Mouse (Mus musculus): ENCODE data around the gene Hoxd11. TPM values are rescaled to one million over a fixed set of nuclear protein-coding genes. Genes with fewer than 3 reads are reported as not detected.

The Hoxd11 gene
- polyA plus RNA-seq, 1 experiment from 2014 or later, result not detected

DNA sequence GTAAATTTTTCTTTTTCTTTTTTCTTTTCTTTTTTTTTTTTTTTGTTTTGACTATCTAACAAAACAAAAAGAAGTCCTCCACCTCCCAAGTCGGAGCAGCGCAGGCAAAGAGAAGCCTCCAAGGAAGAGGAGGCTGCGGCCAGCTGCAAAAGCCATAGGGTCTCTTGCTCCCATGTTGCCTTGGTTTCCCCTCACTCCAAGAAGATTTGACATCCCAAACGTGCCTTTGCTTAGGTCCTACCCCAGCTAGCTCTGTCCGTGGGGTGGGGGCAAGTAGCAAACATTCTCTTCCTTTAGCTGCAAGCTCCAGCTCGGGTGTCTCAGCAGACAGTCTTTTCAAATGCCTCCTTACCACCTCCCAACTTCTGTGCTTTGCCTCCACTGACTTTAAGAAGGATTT lies 54.4 kb downstream of the Hoxd11 start:
- WGBS, result 2% methylated on average over 6 of the region's 6 CpGs
- H3K9me3 ChIP-seq (replicated peaks; ENCODE audit: control insufficient read depth, low read length), result no peaks in the 10 kb centered on the region
- H3K4me2 ChIP-seq (ENCODE audit: low read length), result no peak overlapping the region
- no peak overlapping the region for H3K27ac ChIP-seq (ENCODE audit: low read depth, low read length)
- peaks cover 90% of the 10 kb centered on the region for H3K27me3 ChIP-seq (replicated peaks; ENCODE audit: control insufficient read depth, insufficient read depth, low read length)
- H3K4me3 ChIP-seq (ENCODE audit: low read depth, low read length), result no peak overlapping the region
- DNase-seq (ENCODE audit: low spot score) (no peak), ATAC-seq (no peak)
- no peaks in the 10 kb centered on the region for H3K36me3 ChIP-seq (ENCODE audit: control insufficient read depth, insufficient read depth, low read length)
- peaks cover 4% of the 10 kb centered on the region; the same call in 1 of the 2 replicates for H3K4me1 ChIP-seq (ENCODE audit: control insufficient read depth, insufficient read depth, low read length)
- no peak overlapping the region for H3K9ac ChIP-seq (ENCODE audit: low read length)

- H3K9ac ChIP-seq (ENCODE audit: low read length), result no peak overlapping the region
- peaks cover 4% of the 10 kb centered on the region; the same call in 1 of the 2 replicates for H3K4me1 ChIP-seq (ENCODE audit: control insufficient read depth, insufficient read depth, low read length)
- under 1% methylated on average over 13 of the region's 13 CpGs for WGBS
- H3K36me3 ChIP-seq (ENCODE audit: control insufficient read depth, insufficient read depth, low read length), result no peaks in the 10 kb centered on the region
- DNase-seq (ENCODE audit: low spot score), result no peak
- ATAC-seq, result no peak
- H3K27ac ChIP-seq (ENCODE audit: low read depth, low read length), result no peak overlapping the region
- peaks cover 90% of the 10 kb centered on the region for H3K27me3 ChIP-seq (replicated peaks; ENCODE audit: control insufficient read depth, insufficient read depth, low read length)
- H3K4me3 ChIP-seq (ENCODE audit: low read depth, low read length), result no peak overlapping the region
- no peaks in the 10 kb centered on the region for H3K9me3 ChIP-seq (replicated peaks; ENCODE audit: control insufficient read depth, low read length)
- no peak overlapping the region for H3K4me2 ChIP-seq (ENCODE audit: low read length)
Observed at GRCm38 (mm10) chr2:74734451-74734850, 55.1 kb downstream of the Hoxd11 start.

DNA sequence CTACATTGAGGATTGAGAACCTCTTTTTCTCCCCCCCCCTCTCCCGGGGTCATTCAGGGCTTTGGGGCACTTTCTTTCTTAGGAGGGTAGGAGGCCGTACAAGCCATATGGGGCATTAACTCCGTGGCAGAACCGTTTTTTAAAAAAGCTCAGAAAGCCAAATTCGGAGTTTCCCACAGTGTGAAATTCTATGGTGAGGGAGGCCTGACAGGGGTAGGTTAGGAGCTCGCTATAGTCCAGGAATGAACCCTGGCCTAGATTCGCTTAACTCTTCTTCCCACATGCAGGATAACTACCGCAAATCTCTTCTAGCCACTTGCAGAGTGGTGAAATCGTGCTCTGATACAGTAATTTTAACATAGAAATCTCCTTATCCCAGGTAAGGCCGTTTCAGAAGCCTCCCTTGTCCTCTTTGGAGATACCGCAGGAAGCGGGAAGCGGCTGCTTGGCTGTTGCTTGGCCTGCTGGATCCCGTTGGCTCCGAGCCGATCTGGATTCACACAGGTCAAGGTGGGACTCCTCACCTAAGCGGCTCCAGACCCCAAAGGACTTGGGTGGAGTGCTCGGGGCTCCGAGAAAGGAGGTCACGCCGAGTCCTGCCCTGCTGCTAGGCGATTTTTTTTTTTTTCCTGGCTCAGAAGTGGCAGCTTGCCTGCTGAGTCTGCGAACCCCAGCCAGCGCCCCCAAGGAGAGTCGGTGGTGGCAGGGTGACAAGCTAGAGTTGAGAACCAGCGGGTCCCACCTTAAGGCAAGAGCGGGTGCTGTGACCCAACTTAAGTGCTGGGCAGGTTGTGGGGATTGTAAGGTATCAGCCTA lies 55.8 kb downstream of the Hoxd11 start:
- ATAC-seq (no peak), DNase-seq (ENCODE audit: low spot score) (no peak)
- Histone ChIP-seq H3K9me3 (replicated peaks; ENCODE audit: control insufficient read depth, low read length) (no peaks in the 10 kb centered on the region), H3K27ac (ENCODE audit: low read depth, low read length) (no peak overlapping the region), H3K9ac (ENCODE audit: low read length) (no peak overlapping the region), H3K4me1 (ENCODE audit: control insufficient read depth, insufficient read depth, low read length) (peaks cover 4% of the 10 kb centered on the region; the same call in 1 of the 2 replicates), H3K4me2 (ENCODE audit: low read length) (no peak overlapping the region), H3K4me3 (ENCODE audit: low read depth, low read length) (no peak overlapping the region), H3K27me3 (replicated peaks; ENCODE audit: control insufficient read depth, insufficient read depth, low read length) (peaks cover 90% of the 10 kb centered on the region), H3K36me3 (ENCODE audit: control insufficient read depth, insufficient read depth, low read length) (no peaks in the 10 kb centered on the region)
- WGBS, result 1% methylated on average over 27 of the region's 27 CpGs

DNA sequence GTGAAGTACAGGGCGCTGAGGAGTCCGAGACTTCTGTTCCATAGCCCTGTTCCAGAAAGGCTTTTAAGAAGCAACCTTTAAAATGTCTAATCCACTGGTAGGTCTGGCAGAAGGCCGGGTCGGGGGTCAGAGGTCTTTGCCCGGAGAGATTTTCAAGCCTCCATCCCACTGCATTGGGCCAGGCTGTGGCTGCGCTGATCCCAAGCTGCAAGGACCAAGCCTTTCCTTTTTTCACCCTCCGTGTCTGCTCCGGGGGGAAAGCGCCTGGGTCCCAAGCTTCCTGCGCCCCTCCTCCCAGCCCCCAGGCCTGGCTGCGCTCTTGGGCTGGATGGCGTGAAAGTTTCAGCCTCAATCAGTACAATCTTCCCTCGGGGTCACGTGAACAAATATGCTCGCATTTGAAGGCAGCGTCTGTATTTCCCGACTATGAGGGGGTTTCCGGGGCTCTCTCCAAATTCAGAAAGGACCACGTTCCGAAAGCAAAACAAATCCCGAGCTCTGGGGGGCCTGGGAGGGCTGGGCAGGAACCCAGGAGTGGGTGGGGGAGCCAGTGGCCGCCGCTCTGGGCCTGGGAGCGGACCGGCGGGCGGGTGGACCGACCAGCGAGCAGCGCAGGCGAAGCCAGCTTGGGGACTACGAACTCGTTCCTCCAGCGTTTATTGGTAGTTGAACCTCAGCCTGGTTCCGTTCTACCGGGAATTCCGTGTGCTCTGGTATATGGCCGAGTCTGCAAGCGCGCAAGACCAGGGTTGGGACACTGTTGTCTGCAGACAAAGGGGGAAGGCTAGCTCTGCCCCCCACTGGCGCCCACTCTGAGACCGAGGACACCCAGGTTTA lies 56.7 kb downstream of the Hoxd11 start:
- no peak overlapping the region for H3K27ac ChIP-seq (ENCODE audit: low read depth, low read length)
- ATAC-seq, result no peak
- no peak for DNase-seq (ENCODE audit: low spot score)
- H3K4me2 ChIP-seq (ENCODE audit: low read length), result 0 out of 2 replicates have a peak overlapping the region, but pooled peaks have one; percentile 12
- H3K27me3 ChIP-seq (replicated peaks; ENCODE audit: control insufficient read depth, insufficient read depth, low read length), result peaks cover 90% of the 10 kb centered on the region
- no peak overlapping the region for H3K9ac ChIP-seq (ENCODE audit: low read length)
- no peaks in the 10 kb centered on the region for H3K9me3 ChIP-seq (replicated peaks; ENCODE audit: control insufficient read depth, low read length)
- peaks cover 4% of the 10 kb centered on the region; the same call in 1 of the 2 replicates for H3K4me1 ChIP-seq (ENCODE audit: control insufficient read depth, insufficient read depth, low read length)
- under 1% methylated on average over 42 of the region's 42 CpGs for WGBS
- H3K36me3 ChIP-seq (ENCODE audit: control insufficient read depth, insufficient read depth, low read length), result no peaks in the 10 kb centered on the region
- H3K4me3 ChIP-seq (ENCODE audit: low read depth, low read length), result no peak overlapping the region

MicroRNA genes within 50 kb of the gene (microRNA counts, 519-probe panel; counts per million panel counts)
- not detected for microRNA mmu-miR-10b

Small RNA genes within 50 kb of the gene (microRNA-seq; reads per million reads assigned to microRNA genes)
- gene Gm44463, result not detected
- 268 reads per million, percentile 70 among the genes with 10 or more reads in this experiment for gene Mir10b

Other genes with a start within 250 kb of the Hoxd11 start
- 33.3 and 48.8 TPM in 2 replicates for gene Lnpk, start 100.1 kb upstream of the Hoxd11 start, polyA plus RNA-seq (2014; fragmentation: Nextera tagmentation; extraction: Ambion mirVana)
- gene Evx2, start 20.0 kb upstream of the Hoxd11 start, polyA plus RNA-seq (2014; fragmentation: Nextera tagmentation; extraction: Ambion mirVana), result not detected in 2 replicates
- not detected in 2 replicates for gene Hoxd13, start 11.2 kb upstream of the Hoxd11 start, polyA plus RNA-seq (2014; fragmentation: Nextera tagmentation; extraction: Ambion mirVana)
- not detected in 2 replicates for gene Hoxd12, start 4.5 kb upstream of the Hoxd11 start, polyA plus RNA-seq (2014; fragmentation: Nextera tagmentation; extraction: Ambion mirVana)
- gene Hoxd10, start 12.4 kb downstream of the Hoxd11 start, polyA plus RNA-seq (2014; fragmentation: Nextera tagmentation; extraction: Ambion mirVana), result not detected in 2 replicates
- not detected in 2 replicates for gene Hoxd9, start 18.2 kb downstream of the Hoxd11 start, polyA plus RNA-seq (2014; fragmentation: Nextera tagmentation; extraction: Ambion mirVana)
- 0.09 TPM in 1 of 2 replicates, not detected in the other for gene Hoxd8, start 25.1 kb downstream of the Hoxd11 start, polyA plus RNA-seq (2014; fragmentation: Nextera tagmentation; extraction: Ambion mirVana)
- not detected in 2 replicates for gene Hoxd3, start 32.4 kb downstream of the Hoxd11 start, polyA plus RNA-seq (2014; fragmentation: Nextera tagmentation; extraction: Ambion mirVana)
- not detected in 2 replicates for gene Hoxd4, start 32.4 kb downstream of the Hoxd11 start, polyA plus RNA-seq (2014; fragmentation: Nextera tagmentation; extraction: Ambion mirVana)
- not detected in 2 replicates for gene Gm28230, start 47.2 kb downstream of the Hoxd11 start, polyA plus RNA-seq (2014; fragmentation: Nextera tagmentation; extraction: Ambion mirVana)
- not detected in 2 replicates for gene Hoxd1, start 83.4 kb downstream of the Hoxd11 start, polyA plus RNA-seq (2014; fragmentation: Nextera tagmentation; extraction: Ambion mirVana)
- gene Mtx2, start 146.2 kb downstream of the Hoxd11 start, polyA plus RNA-seq (2014; fragmentation: Nextera tagmentation; extraction: Ambion mirVana), result 161 and 168 TPM in 2 replicates